Mouse (Mus musculus) spleen, postnatal 14 days (tissue): ENCODE measurements around the gene Wfdc6b.
"Not testable (repeated sequence)": the region's sequence is repeated elsewhere in the genome, so short reads cannot be mapped to it uniquely, and the experiment has no call there.

ENCODE experiments used
- DNase-seq, 2 experiments: peaks; one replicate each; pipeline ENCODE4 v3.0.0; 2021 to 2022; ENCODE audit warnings: low spot score in 2 of 2

Gene Wfdc6b

GRCm38 (mm10) chr2:164613471-164613870, at the start of gene Wfdc6b, which contains the start of gene Wfdc8:
TSS of gene Wfdc6b (plus strand) at chr2:164613522.
TSS of gene Wfdc8 (minus strand) at chr2:164613626.
- not testable (repeated sequence) for DNase-seq

GRCm38 (mm10) chr2:164564346-164564745, 49.0 kb upstream of the Wfdc6b start:
- no peak for DNase-seq

GRCm38 (mm10) chr2:164566997-164567396, 46.3 kb upstream of the Wfdc6b start:
- DNase-seq = no peak

- no peak for DNase-seq
These were observed 45.9 kb upstream of the Wfdc6b start for GRCm38 (mm10) chr2:164567460-164567859.

GRCm38 (mm10) chr2:164573359-164573758, 40.0 kb upstream of the Wfdc6b start, which contains the start of gene Spint3:
TSS of gene Spint3 (minus strand) at chr2:164573459.
- not testable (repeated sequence) for DNase-seq

- not testable (repeated sequence) for DNase-seq
These were observed 28.1 kb upstream of the Wfdc6b start, which contains the start of gene Wfdc6a for GRCm38 (mm10) chr2:164585025-164585725. TSS of gene Wfdc6a (minus strand) at chr2:164585447.

GRCm38 (mm10) chr2:164592014-164592413, 21.3 kb upstream of the Wfdc6b start:
- DNase-seq = no peak

- no peak for DNase-seq
These were observed 19.8 kb upstream of the Wfdc6b start, which contains the start of gene Eppin for GRCm38 (mm10) chr2:164593494-164593893. TSS of gene Eppin (minus strand) at chr2:164593594.

GRCm38 (mm10) chr2:164600179-164600578, 13.1 kb upstream of the Wfdc6b start:
- DNase-seq = no peak

GRCm38 (mm10) chr2:164603482-164603881, 9.8 kb upstream of the Wfdc6b start:
- no peak for DNase-seq

GRCm38 (mm10) chr2:164604411-164604810, 8.9 kb upstream of the Wfdc6b start:
- no peak for DNase-seq

- DNase-seq = no peak
These were observed 4.5 kb upstream of the Wfdc6b start for GRCm38 (mm10) chr2:164608781-164609180.

GRCm38 (mm10) chr2:164615386-164615785, 2.1 kb downstream of the Wfdc6b start:
- DNase-seq = no peak

- no peak for DNase-seq
These were observed 5.7 kb downstream of the Wfdc6b start for GRCm38 (mm10) chr2:164619050-164619449.

GRCm38 (mm10) chr2:164621775-164622174, 8.5 kb downstream of the Wfdc6b start:
- DNase-seq = no peak

GRCm38 (mm10) chr2:164635266-164635665, 21.9 kb downstream of the Wfdc6b start:
- DNase-seq = no peak

- DNase-seq = no peak
These were observed 25.4 kb downstream of the Wfdc6b start, which contains the start of gene Wfdc16 for GRCm38 (mm10) chr2:164638696-164639095. TSS of gene Wfdc16 (minus strand) at chr2:164638796.

- no peak for DNase-seq
These were observed 27.8 kb downstream of the Wfdc6b start for GRCm38 (mm10) chr2:164641129-164641528.

- no peak for DNase-seq
These were observed 28.8 kb downstream of the Wfdc6b start for GRCm38 (mm10) chr2:164641881-164642673.

- DNase-seq = peak; percentile 17 to 44
These were observed 42.5 kb downstream of the Wfdc6b start, which contains the start of gene Wfdc10 for GRCm38 (mm10) chr2:164655858-164656257. TSS of gene Wfdc10 (plus strand) at chr2:164656046.

GRCm38 (mm10) chr2:164656483-164656882, 43.2 kb downstream of the Wfdc6b start, which contains the start of gene Wfdc9:
TSS of gene Wfdc9 (minus strand) at chr2:164656583.
- DNase-seq = no peak

- DNase-seq = no peak
These were observed 51.5 kb downstream of the Wfdc6b start for GRCm38 (mm10) chr2:164664851-164665250.
